Mouse (Mus musculus): Measurements from ENCODE around the gene Slc26a5. TPM values are rescaled to one million over a fixed set of nuclear protein-coding genes. Genes with fewer than 3 reads are reported as not detected.

Slc26a5 gene
- total RNA-seq, 1 experiment, result 0.27 TPM

GRCm38 (mm10) chr5:21769841-21770240 lies 95.6 kb downstream of the Slc26a5 start:
- no peak overlapping the region for H3K9ac ChIP-seq (ENCODE audit: insufficient read depth, low read depth, low read length, poor library complexity, severe bottlenecking)
- no peak overlapping the region for H3K27ac ChIP-seq (ENCODE audit: insufficient read depth, low read depth, low read length, poor library complexity, severe bottlenecking)
- H3K36me3 ChIP-seq (ENCODE audit: control insufficient read depth, insufficient read depth, low read length, poor library complexity, severe bottlenecking), result peaks cover 38% of the 10 kb centered on the region
- TF ChIP-seq CHD2 (IDR thresholded peaks at IDR 0.05; ENCODE audit: low read depth, low read length), result no peak
- no peak overlapping the region for H3K4me3 ChIP-seq (ENCODE audit: insufficient read depth in 1 of 2, low read depth in 1 of 2, low read length in 2 of 2, poor library complexity in 1 of 2, severe bottlenecking in 1 of 2)
- H3K4me1 ChIP-seq (ENCODE audit: control insufficient read depth in 2 of 2, insufficient read depth in 2 of 2, low read length in 2 of 2, poor library complexity in 1 of 2), result no peaks in the 10 kb centered on the region
- no peaks in the 10 kb centered on the region for H3K9me3 ChIP-seq (ENCODE audit: control insufficient read depth, insufficient read depth, low read depth, low read length)
- in situ Hi-C loops (cut with MboI; ENCODE audit: low sequenced_read_pairs in 2 of 2, unreplicated experiment in 2 of 2), result loop anchor here in 1 of 2 experiments (25.0 kb wide), 1 partner anchor 767 kb away; no protein-coding TSS in a partner anchor
- no peak for DNase-seq (ENCODE audit: low read depth, low spot score)

- TF ChIP-seq ZNF384 (IDR thresholded peaks at IDR 0.05; ENCODE audit: low read depth, low read length) (no peak), CHD2 (IDR thresholded peaks at IDR 0.05; ENCODE audit: low read depth, low read length) (no peak), HCFC1 (IDR thresholded peaks at IDR 0.05; ENCODE audit: borderline replicate concordance, insufficient read depth, low read length) (no peak), MAFK (IDR thresholded peaks at IDR 0.05; ENCODE audit: insufficient read depth, low read depth, low read length) (no peak), ZC3H11A (IDR thresholded peaks at IDR 0.05; ENCODE audit: borderline replicate concordance, low read depth, low read length) (no peak)
- no peak for DNase-seq (ENCODE audit: low read depth, low spot score)
- in situ Hi-C loops (cut with MboI; ENCODE audit: low sequenced_read_pairs in 2 of 2, unreplicated experiment in 2 of 2), result loop anchor here in 1 of 2 experiments (25.0 kb wide), 1 partner anchor 769 kb away; no protein-coding TSS in a partner anchor
Observed at GRCm38 (mm10) chr5:21768506-21768905, 96.9 kb downstream of the Slc26a5 start.

More at GRCm38 (mm10) chr5:21768506-21768905, 96.9 kb downstream of the Slc26a5 start:
- Histone ChIP-seq H3K4me1 (ENCODE audit: control insufficient read depth in 2 of 2, insufficient read depth in 2 of 2, low read length in 2 of 2, poor library complexity in 1 of 2) (no peaks in the 10 kb centered on the region), H3K9me3 (ENCODE audit: control insufficient read depth, insufficient read depth, low read depth, low read length) (no peaks in the 10 kb centered on the region), H3K4me3 (ENCODE audit: insufficient read depth in 1 of 2, low read depth in 1 of 2, low read length in 2 of 2, poor library complexity in 1 of 2, severe bottlenecking in 1 of 2) (no peak overlapping the region), H3K9ac (ENCODE audit: insufficient read depth, low read depth, low read length, poor library complexity, severe bottlenecking) (no peak overlapping the region), H3K36me3 (ENCODE audit: control insufficient read depth, insufficient read depth, low read length, poor library complexity, severe bottlenecking) (peaks cover 37% of the 10 kb centered on the region), H3K27ac (ENCODE audit: insufficient read depth, low read depth, low read length, poor library complexity, severe bottlenecking) (no peak overlapping the region)

Other genes starting within 250 kb of the Slc26a5 start
- not detected in 2 replicates for gene Fbxl13, start 220.0 kb downstream of the Slc26a5 start, total RNA-seq (2012; rRNA removed)
- gene Armc10, start 219.8 kb downstream of the Slc26a5 start, total RNA-seq (2012; rRNA removed), result 73.6 and 86.4 TPM in 2 replicates
- gene Napepld, start 164.2 kb downstream of the Slc26a5 start, total RNA-seq (2012; rRNA removed), result 4.3 and 7.3 TPM in 2 replicates
- gene Pmpcb, start 128.5 kb downstream of the Slc26a5 start, total RNA-seq (2012; rRNA removed), result 132 and 134 TPM in 2 replicates
- 83.7 and 96.0 TPM in 2 replicates for gene Dnajc2, start 80.4 kb downstream of the Slc26a5 start, total RNA-seq (2012; rRNA removed)
- gene Psmc2, start 80.3 kb downstream of the Slc26a5 start, total RNA-seq (2012; rRNA removed), result 79.2 and 134 TPM in 2 replicates

Data from ES-E14 (cell line).